Mouse (Mus musculus) intestine, embryonic 16.5 days (tissue): ENCODE measurements around the gene Rccd1. TPM values are rescaled to one million over a fixed set of nuclear protein-coding genes. Genes with fewer than 3 reads are reported as not detected.

Experiments used
- ATAC-seq: fragments of 200-750 bp; cut with Nextera tagmentation; 2 replicates; pipeline ENCODE4 v1.8.0; 2017; ENCODE audit warnings: moderate TSS enrichment, moderate library complexity
- H3K27ac ChIP-seq: fragments of 300-500 bp; sonication (generic); 2 replicates; pipeline ENCODE4 v1.5.1; 2014; ENCODE audit warnings: mild to moderate bottlenecking, low read length
- H3K27me3 ChIP-seq: fragments of 300-500 bp; sonication (generic); replicated peaks from 2 replicates; pipeline ENCODE4 v1.6.1; 2014; ENCODE audit warnings: low read length, control low read depth, mixed read lengths; ENCODE audit not compliant: control insufficient read depth, insufficient read depth
- H3K36me3 ChIP-seq: fragments of 300-500 bp; sonication (generic); 2 replicates; pipeline ENCODE4 v1.6.1; 2014; ENCODE audit warnings: low read length, control low read depth; ENCODE audit not compliant: control insufficient read depth, insufficient read depth
- H3K4me1 ChIP-seq: fragments of 300-500 bp; sonication (generic); 2 replicates; pipeline ENCODE4 v1.6.1; 2014; ENCODE audit warnings: low read length, control low read depth, mixed read lengths; ENCODE audit not compliant: control insufficient read depth, insufficient read depth
- H3K4me2 ChIP-seq: fragments of 300-500 bp; sonication (generic); 2 replicates; pipeline ENCODE4 v1.6.1; 2014; ENCODE audit warnings: low read depth, low read length, control low read depth
- H3K4me3 ChIP-seq: fragments of 300-500 bp; sonication (generic); 2 replicates; pipeline ENCODE4 v1.5.1; 2014; ENCODE audit warnings: mild to moderate bottlenecking, low read length
- H3K9ac ChIP-seq: fragments of 300-500 bp; sonication (generic); 2 replicates; pipeline ENCODE4 v1.6.1; 2014; ENCODE audit warnings: low read depth, low read length
- H3K9me3 ChIP-seq: fragments of 300-500 bp; sonication (generic); 2 replicates; pipeline ENCODE4 v1.6.1; 2016; ENCODE audit warnings: low read length, control low read depth; ENCODE audit not compliant: control insufficient read depth
- WGBS: fragments of 180-500 bp; shearing (Covaris S2); extraction: QIAGEN DNeasy Blood & Tissue Kit; methylation state at CpG from one replicate; pipeline ENCODE4 v1.1.7; 2014; 5-methylcytosine and 5-hydroxymethylcytosine counted together
- polyA plus RNA-seq: library from polyadenylated mRNA; unstranded; fragments of >200 nt; fragmentation: Nextera tagmentation; extraction: Ambion mirVana; gene quantifications from 2 replicates; pipeline ENCODE4 v1.2.1, GENCODE M21; 2015

The Rccd1 gene
- polyA plus RNA-seq, 1 experiment from 2014 or later = 7.9 TPM

- Histone ChIP-seq H3K27ac (peak overlapping the region; percentile 61), H3K9ac (0 out of 2 replicates have a peak overlapping the region, but pooled peaks have one; percentile 24), H3K4me1 (peaks cover 15% of the 10 kb centered on the region), H3K4me3 (no peak overlapping the region), H3K36me3 (peaks cover 4% of the 10 kb centered on the region), H3K4me2 (peak overlapping the region; percentile 73; the same call in 1 of the 2 replicates), H3K9me3 (no peaks in the 10 kb centered on the region), H3K27me3 (no peaks in the 10 kb centered on the region)
- no peak for ATAC-seq
- WGBS = 64% methylated on average over 20 of the region's 20 CpGs
Observed at GRCm38 (mm10) chr7:80368635-80369421, 44.6 kb upstream of the Rccd1 start.

- Histone ChIP-seq H3K9me3 (no peaks in the 10 kb centered on the region), H3K27ac (no peak overlapping the region), H3K4me1 (peaks cover 15% of the 10 kb centered on the region), H3K4me2 (no peak overlapping the region), H3K36me3 (peaks cover 4% of the 10 kb centered on the region), H3K4me3 (no peak overlapping the region), H3K27me3 (no peaks in the 10 kb centered on the region), H3K9ac (no peak overlapping the region)
- WGBS = 85% methylated on average over 9 of the region's 9 CpGs
- ATAC-seq = no peak
Observed at GRCm38 (mm10) chr7:80368009-80368408, 43.8 kb upstream of the Rccd1 start.

GRCm38 (mm10) chr7:80367232-80367631, 43.0 kb upstream of the Rccd1 start:
- H3K27me3 ChIP-seq = no peaks in the 10 kb centered on the region
- H3K36me3 ChIP-seq = peaks cover 6% of the 10 kb centered on the region
- no peak overlapping the region for H3K4me3 ChIP-seq
- H3K9me3 ChIP-seq = no peaks in the 10 kb centered on the region
- WGBS = 98% methylated on average over 7 of the region's 7 CpGs
- H3K27ac ChIP-seq = no peak overlapping the region
- ATAC-seq = no peak
- H3K4me1 ChIP-seq = peaks cover 15% of the 10 kb centered on the region
- no peak overlapping the region for H3K4me2 ChIP-seq
- H3K9ac ChIP-seq = no peak overlapping the region

GRCm38 (mm10) chr7:80365759-80366158, 41.5 kb upstream of the Rccd1 start:
- 74% methylated on average over 2 of the region's 2 CpGs for WGBS
- ATAC-seq = no peak

GRCm38 (mm10) chr7:80360435-80360834, 36.2 kb upstream of the Rccd1 start:
- ATAC-seq = no peak

More at GRCm38 (mm10) chr7:80365759-80366158, 41.5 kb upstream of the Rccd1 start:
- H3K9ac ChIP-seq = no peak overlapping the region
- H3K9me3 ChIP-seq = no peaks in the 10 kb centered on the region
- H3K36me3 ChIP-seq = peaks cover 11% of the 10 kb centered on the region
- no peaks in the 10 kb centered on the region for H3K27me3 ChIP-seq
- H3K27ac ChIP-seq = no peak overlapping the region
- H3K4me3 ChIP-seq = no peak overlapping the region
- peaks cover 15% of the 10 kb centered on the region for H3K4me1 ChIP-seq
- no peak overlapping the region for H3K4me2 ChIP-seq

GRCm38 (mm10) chr7:80358039-80358438, 33.8 kb upstream of the Rccd1 start:
- Histone ChIP-seq H3K4me2 (no peak overlapping the region), H3K4me3 (no peak overlapping the region), H3K27me3 (no peaks in the 10 kb centered on the region), H3K9me3 (no peaks in the 10 kb centered on the region), H3K9ac (no peak overlapping the region), H3K27ac (no peak overlapping the region), H3K4me1 (no peaks in the 10 kb centered on the region), H3K36me3 (peaks cover 12% of the 10 kb centered on the region)
- 75% methylated on average over 4 of the region's 4 CpGs for WGBS
- ATAC-seq = no peak

More at GRCm38 (mm10) chr7:80360435-80360834, 36.2 kb upstream of the Rccd1 start:
- no peak overlapping the region for H3K4me2 ChIP-seq
- WGBS = 69% methylated on average over 3 of the region's 3 CpGs
- no peaks in the 10 kb centered on the region for H3K27me3 ChIP-seq
- no peak overlapping the region for H3K27ac ChIP-seq
- H3K4me3 ChIP-seq = no peak overlapping the region
- H3K36me3 ChIP-seq = peaks cover 12% of the 10 kb centered on the region
- H3K4me1 ChIP-seq = no peaks in the 10 kb centered on the region
- H3K9ac ChIP-seq = no peak overlapping the region
- no peaks in the 10 kb centered on the region for H3K9me3 ChIP-seq

- WGBS = 67% methylated on average over 8 of the region's 8 CpGs
- H3K27me3 ChIP-seq = no peaks in the 10 kb centered on the region
- no peaks in the 10 kb centered on the region for H3K9me3 ChIP-seq
- no peak overlapping the region for H3K4me3 ChIP-seq
- no peak overlapping the region for H3K9ac ChIP-seq
- no peak overlapping the region for H3K4me2 ChIP-seq
- peaks cover 10% of the 10 kb centered on the region; the same call in 1 of the 2 replicates for H3K36me3 ChIP-seq
- no peaks in the 10 kb centered on the region for H3K4me1 ChIP-seq
- H3K27ac ChIP-seq = no peak overlapping the region
- ATAC-seq = no peak
Observed at GRCm38 (mm10) chr7:80357156-80357555, 32.9 kb upstream of the Rccd1 start.

GRCm38 (mm10) chr7:80356351-80356750, 32.1 kb upstream of the Rccd1 start:
- no peaks in the 10 kb centered on the region for H3K4me1 ChIP-seq
- WGBS = 88% methylated on average over 13 of the region's 13 CpGs
- H3K4me3 ChIP-seq = no peak overlapping the region
- H3K27me3 ChIP-seq = no peaks in the 10 kb centered on the region
- ATAC-seq = no peak
- H3K4me2 ChIP-seq = no peak overlapping the region
- H3K36me3 ChIP-seq = peaks cover 10% of the 10 kb centered on the region; the same call in 1 of the 2 replicates
- H3K27ac ChIP-seq = no peak overlapping the region
- no peaks in the 10 kb centered on the region for H3K9me3 ChIP-seq
- H3K9ac ChIP-seq = no peak overlapping the region

- Histone ChIP-seq H3K4me3 (no peak overlapping the region), H3K27me3 (no peaks in the 10 kb centered on the region), H3K27ac (no peak overlapping the region), H3K4me1 (peaks cover 3% of the 10 kb centered on the region; the same call in 1 of the 2 replicates), H3K9me3 (no peaks in the 10 kb centered on the region), H3K36me3 (0 out of 2 replicates have a peak, but pooled peaks cover 4% of the 10 kb centered on the region), H3K4me2 (no peak overlapping the region), H3K9ac (no peak overlapping the region)
- ATAC-seq = no peak
- WGBS = 93% methylated on average over 8 of the region's 8 CpGs
Observed at GRCm38 (mm10) chr7:80352920-80353319, 28.7 kb upstream of the Rccd1 start.
